Mouse (Mus musculus) ovary, adult 18-20 months (tissue): ENCODE measurements at regions not wholly inside any gene's neighbourhood (a gene's known extent, or its start where the extent isn't known, plus 50 kb on each side); places are given as distances from the start of the nearest gene placed in this dataset.

Experiments used
- DNase-seq: peaks from one replicate; pipeline ENCODE4 v3.0.0; 2022; ENCODE audit warnings: low spot score, mixed read lengths

DNA sequence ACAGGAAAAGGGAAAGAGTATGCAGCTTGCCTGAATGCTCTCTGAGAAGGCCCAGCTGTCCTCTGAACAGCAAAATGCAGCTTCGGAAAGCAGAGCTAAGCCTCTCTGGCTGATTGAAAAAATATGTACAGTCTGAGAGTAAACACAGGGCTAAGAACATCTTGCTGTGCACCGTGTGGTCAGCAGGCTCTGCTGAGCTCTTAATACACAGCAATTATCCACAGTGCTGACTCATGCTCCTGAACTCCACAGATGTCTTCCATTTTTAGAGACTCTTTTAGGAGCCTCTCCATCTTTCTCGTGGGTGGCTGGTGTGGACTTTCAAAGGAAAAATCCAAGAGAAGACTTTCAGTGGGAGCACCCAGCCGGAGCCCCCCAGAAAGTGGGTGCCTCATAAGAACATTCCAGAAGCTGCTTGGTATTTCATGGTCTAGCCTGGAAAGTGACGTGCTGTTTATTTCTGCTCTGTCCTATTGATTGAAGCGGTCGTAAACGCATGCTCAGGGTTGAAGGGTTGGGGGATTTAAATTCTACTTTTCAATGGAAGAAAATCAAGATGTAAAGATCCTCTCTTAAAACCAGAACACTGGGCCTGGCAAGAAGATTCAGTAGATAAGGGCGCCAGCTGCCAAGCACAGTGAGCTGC lies 209.5 kb downstream of the Mreg start:
- DNase-seq: no peak

GRCm38 (mm10) chr1:72000741-72001140 lies 211.4 kb downstream of the Mreg start:
- no peak for DNase-seq

- DNase-seq: no peak
These were observed 215.3 kb downstream of the Mreg start for GRCm38 (mm10) chr1:71996828-71997227.

- no peak for DNase-seq
These were observed 215.9 kb downstream of the Mreg start for GRCm38 (mm10) chr1:71996234-71996619.

GRCm38 (mm10) chr1:71995573-71996233 lies 216.4 kb downstream of the Mreg start:
- no peak for DNase-seq

GRCm38 (mm10) chr1:71990936-71991335 lies 221.2 kb downstream of the Mreg start:
- DNase-seq: no peak

DNA sequence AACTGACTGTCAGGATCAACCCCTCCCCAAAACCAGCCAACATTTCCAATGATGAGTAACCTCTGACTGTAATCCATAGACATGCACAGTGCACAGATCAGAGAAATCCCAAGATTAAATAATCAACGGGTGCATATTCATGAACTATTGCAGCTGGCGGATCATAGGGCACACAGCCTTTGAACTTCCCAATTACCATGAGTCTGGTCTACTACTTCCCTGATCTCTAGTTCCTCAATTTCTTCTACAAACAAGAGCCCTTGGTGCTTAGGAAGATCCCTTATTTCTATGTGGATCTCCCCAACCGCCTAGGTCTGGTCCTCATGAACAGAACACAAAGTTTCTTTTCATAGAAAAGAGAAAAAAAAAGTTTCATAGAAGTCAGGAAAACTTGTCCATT lies 224.0 kb downstream of the Mreg start:
- DNase-seq: no peak

- DNase-seq: no peak
These were observed 226.1 kb downstream of the Mreg start for GRCm38 (mm10) chr1:71986047-71986446.

GRCm38 (mm10) chr1:71983786-71984185 lies 228.3 kb downstream of the Mreg start:
- DNase-seq: no peak

DNA sequence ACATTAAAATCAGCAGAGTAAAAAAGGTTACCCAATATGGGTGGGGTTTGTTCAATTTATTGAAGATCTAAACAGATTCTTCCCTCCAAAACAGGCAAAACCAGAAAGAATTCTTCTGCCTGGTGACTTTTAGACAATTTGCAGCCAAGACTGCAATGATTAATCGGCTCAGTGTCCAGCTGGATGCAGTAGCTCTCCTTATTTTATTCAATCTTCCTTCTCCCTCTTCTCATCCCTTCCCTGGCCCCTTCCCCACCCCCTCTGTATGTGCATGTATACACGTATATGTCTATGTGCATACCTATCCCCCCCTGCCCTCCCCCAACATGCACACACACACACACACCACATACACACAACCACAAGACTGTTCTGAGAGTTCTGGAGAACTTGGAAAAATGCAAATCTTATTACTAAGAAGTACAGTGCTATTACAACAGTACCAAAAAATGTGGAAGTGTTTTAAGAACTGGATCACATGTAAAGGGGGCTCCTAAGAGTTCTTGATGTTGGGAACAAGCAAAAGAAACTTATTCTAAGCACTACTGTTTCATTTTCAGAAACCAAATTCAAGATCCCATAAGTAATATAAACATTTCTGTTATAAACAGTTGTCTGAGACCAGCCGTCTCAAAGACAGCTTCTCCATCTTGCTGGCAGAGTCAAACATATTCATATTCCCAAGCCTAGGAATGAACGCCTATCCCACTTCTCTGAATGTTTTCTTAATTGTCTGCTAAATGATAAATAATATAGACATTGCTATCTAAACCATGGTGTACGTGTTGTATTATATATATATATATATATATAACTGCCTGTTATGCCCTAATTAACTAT lies 229.5 kb downstream of the Mreg start:
- no peak for DNase-seq

DNA sequence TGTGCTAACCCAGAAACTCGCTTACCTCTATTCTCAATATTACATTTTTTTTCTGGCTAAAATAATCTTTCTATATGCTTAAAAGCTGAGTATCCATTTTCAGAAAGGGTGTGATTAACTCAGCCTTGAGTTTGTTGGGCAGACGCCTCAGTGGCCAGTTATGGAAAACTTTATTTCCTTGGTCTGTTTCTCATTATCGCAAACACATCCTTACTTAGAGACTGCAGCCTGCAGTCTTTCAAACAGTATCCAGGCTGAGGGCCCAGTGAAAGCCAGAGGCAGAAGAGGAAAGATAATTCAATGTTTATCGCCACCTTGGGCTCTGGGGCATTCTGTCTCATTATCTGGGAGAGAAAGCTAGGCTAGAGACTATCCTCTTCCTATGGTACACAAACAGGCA lies 231.5 kb downstream of the Mreg start:
- no peak for DNase-seq

- DNase-seq: no peak
These were observed 232.8 kb downstream of the Mreg start for GRCm38 (mm10) chr1:71979261-71979660.

DNA sequence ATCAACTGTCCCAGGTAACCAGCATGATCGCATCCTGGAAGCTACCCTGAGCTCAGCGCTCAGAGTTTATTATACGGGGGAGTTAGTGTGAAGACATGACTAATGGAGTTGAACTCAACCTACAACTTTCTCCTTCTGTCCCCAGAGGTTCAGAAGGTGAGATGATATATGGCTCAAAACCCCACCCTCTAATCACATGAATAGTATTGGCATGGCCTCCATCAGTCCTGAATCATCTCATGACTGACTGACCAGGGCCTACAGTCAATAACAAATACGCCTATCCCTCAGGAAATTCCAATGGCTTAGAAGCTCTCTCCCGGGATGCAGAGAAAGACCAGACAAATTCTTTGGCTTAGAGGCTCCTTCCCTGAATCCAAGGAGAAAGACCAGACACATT lies 234.7 kb downstream of the Mreg start:
- no peak for DNase-seq

GRCm38 (mm10) chr1:71974715-71975114 lies 237.4 kb downstream of the Mreg start:
- DNase-seq: no peak

GRCm38 (mm10) chr1:71971943-71972342 lies 240.2 kb downstream of the Mreg start:
- no peak for DNase-seq

DNA sequence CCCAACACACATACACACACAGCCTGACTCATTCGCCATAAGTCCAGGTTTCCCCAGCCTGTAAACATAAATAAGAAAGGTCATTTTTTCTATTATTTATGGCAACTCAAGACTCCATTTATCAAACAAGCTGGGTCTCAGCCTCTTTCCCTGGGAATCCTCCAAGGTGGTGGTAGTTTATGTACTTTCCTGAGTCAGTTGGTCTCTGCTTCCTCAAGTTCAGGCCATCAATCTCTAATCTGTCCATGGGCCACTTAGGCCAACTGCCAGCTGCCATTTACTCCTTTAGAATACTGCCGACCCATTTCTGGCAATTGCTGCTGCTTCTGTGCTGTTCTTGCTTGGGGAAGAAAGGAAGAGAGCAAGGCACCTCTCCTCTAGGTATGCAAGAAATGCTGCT lies 241.3 kb downstream of the Mreg start:
- no peak for DNase-seq

- no peak for DNase-seq
These were observed 244.5 kb downstream of the Mreg start for GRCm38 (mm10) chr1:71967574-71968104.

DNA sequence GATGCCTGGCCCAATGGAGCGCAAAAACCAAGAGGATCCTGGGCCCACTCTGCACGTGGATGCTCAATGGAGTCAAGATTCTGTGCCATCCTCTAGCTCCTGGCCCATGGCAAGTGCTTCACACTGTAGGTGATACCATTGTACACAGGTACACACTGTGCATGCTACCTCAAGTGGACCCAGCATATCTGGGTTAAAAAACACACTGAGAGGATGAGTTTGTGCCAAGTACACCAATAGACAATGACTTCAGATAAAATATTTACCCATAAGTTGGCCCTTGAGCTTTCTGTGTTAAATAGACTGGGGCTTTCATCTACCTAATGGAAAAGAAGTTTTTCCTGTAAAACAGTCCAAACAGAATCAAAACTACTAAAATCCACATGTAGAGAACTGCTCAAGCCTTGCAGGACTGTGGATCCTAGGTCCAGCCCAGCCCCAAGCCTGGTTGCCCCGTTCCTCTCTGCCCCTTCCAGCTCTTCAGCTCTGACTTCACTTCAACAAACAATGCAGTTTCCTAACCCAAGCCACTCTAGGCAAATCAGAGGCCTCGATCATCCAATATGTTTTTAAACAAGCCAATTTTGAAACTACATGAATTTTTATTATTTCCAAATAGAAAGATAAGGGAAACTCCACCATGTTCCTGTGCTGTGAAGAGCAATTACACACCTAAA lies 247.5 kb downstream of the Mreg start:
- no peak for DNase-seq

GRCm38 (mm10) chr1:71956940-71957339 lies 255.2 kb downstream of the Mreg start:
- DNase-seq: no peak

- no peak for DNase-seq
These were observed 256.8 kb downstream of the Mreg start for GRCm38 (mm10) chr1:71955331-71955730.

DNA sequence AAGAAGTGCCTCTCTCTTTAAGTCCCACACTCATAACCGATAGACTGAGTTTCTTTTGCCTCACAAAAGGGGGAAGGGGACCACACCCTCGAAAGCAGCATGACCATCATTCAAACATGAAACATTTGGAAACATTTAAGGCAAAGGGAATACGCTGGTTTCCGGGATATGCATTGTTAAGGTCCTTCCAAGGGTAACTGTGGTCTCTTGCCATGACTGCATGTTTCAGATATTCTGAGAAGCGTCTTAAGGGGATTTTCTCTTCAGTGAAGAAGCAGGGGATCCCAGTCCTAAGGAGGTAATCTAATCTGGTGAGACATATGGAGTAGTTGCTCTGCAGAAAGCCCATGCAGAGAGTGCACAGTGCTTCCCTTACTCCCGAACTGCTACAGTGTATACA lies 258.8 kb downstream of the Mreg start:
- DNase-seq: no peak

- no peak for DNase-seq
These were observed 262.6 kb downstream of the Mreg start for GRCm38 (mm10) chr1:71949549-71949948.
